Mouse (Mus musculus): ENCODE measurements around the gene Heatr1. TPM values are rescaled to one million over a fixed set of nuclear protein-coding genes. Genes with fewer than 3 reads are reported as not detected.

The Heatr1 gene
- total RNA-seq, 1 experiment, result 190 TPM

- Histone ChIP-seq H3K36me3 (ENCODE audit: control insufficient read depth, insufficient read depth, low read length, poor library complexity, severe bottlenecking) (no peaks in the 10 kb centered on the region), H3K9ac (ENCODE audit: insufficient read depth, low read depth, low read length, poor library complexity, severe bottlenecking) (no peak overlapping the region), H3K9me3 (ENCODE audit: control insufficient read depth, insufficient read depth, low read depth, low read length) (no peaks in the 10 kb centered on the region), H3K27ac (ENCODE audit: insufficient read depth, low read depth, low read length, poor library complexity, severe bottlenecking) (no peak overlapping the region), H3K4me1 (ENCODE audit: control insufficient read depth in 2 of 2, insufficient read depth in 2 of 2, low read length in 2 of 2, poor library complexity in 1 of 2) (peaks cover 0 to 3% of the 10 kb centered on the region in 2 experiments; a peak in 1 of 4 replicates), H3K4me3 (ENCODE audit: insufficient read depth in 1 of 2, low read depth in 1 of 2, low read length in 2 of 2, poor library complexity in 1 of 2, severe bottlenecking in 1 of 2) (no peak overlapping the region)
- in situ Hi-C loops (cut with MboI; ENCODE audit: low sequenced_read_pairs in 2 of 2, unreplicated experiment in 2 of 2), result loop anchor here in 1 of 2 experiments (25.0 kb wide), 1 partner anchor 213 kb away; no protein-coding TSS in a partner anchor
- peak; percentile 63 for DNase-seq (ENCODE audit: low read depth, low spot score)
- TF ChIP-seq CHD2 (IDR thresholded peaks at IDR 0.05; ENCODE audit: low read depth, low read length) (no peak), HCFC1 (IDR thresholded peaks at IDR 0.05; ENCODE audit: borderline replicate concordance, insufficient read depth, low read length) (no peak), ZNF384 (IDR thresholded peaks at IDR 0.05; ENCODE audit: low read depth, low read length) (no peak), ZC3H11A (IDR thresholded peaks at IDR 0.05; ENCODE audit: borderline replicate concordance, low read depth, low read length) (peak; percentile 88)
Measured at GRCm38 (mm10) chr13:12473724-12474378, 79.0 kb downstream of the Heatr1 start.

- Histone ChIP-seq H3K36me3 (ENCODE audit: control insufficient read depth, insufficient read depth, low read length, poor library complexity, severe bottlenecking) (no peaks in the 10 kb centered on the region), H3K4me3 (ENCODE audit: insufficient read depth in 1 of 2, low read depth in 1 of 2, low read length in 2 of 2, poor library complexity in 1 of 2, severe bottlenecking in 1 of 2) (no peak overlapping the region), H3K4me1 (ENCODE audit: control insufficient read depth in 2 of 2, insufficient read depth in 2 of 2, low read length in 2 of 2, poor library complexity in 1 of 2) (0 out of 4 replicates have a peak, but pooled peaks cover 0 to 5% of the 10 kb centered on the region in 2 experiments), H3K27ac (ENCODE audit: insufficient read depth, low read depth, low read length, poor library complexity, severe bottlenecking) (no peak overlapping the region), H3K9ac (ENCODE audit: insufficient read depth, low read depth, low read length, poor library complexity, severe bottlenecking) (no peak overlapping the region), H3K9me3 (ENCODE audit: control insufficient read depth, insufficient read depth, low read depth, low read length) (no peaks in the 10 kb centered on the region)
- TF ChIP-seq ZC3H11A (IDR thresholded peaks at IDR 0.05; ENCODE audit: borderline replicate concordance, low read depth, low read length) (no peak), MAFK (IDR thresholded peaks at IDR 0.05; ENCODE audit: insufficient read depth, low read depth, low read length) (no peak), ZNF384 (IDR thresholded peaks at IDR 0.05; ENCODE audit: low read depth, low read length) (no peak), CHD2 (IDR thresholded peaks at IDR 0.05; ENCODE audit: low read depth, low read length) (no peak), HCFC1 (IDR thresholded peaks at IDR 0.05; ENCODE audit: borderline replicate concordance, insufficient read depth, low read length) (no peak)
- in situ Hi-C loops (cut with MboI; ENCODE audit: low sequenced_read_pairs in 2 of 2, unreplicated experiment in 2 of 2), result no loop called here
- no peak for DNase-seq (ENCODE audit: low read depth, low spot score)
Measured at GRCm38 (mm10) chr13:12475239-12475638, 80.4 kb downstream of the Heatr1 start.

- Histone ChIP-seq H3K27ac (ENCODE audit: insufficient read depth, low read depth, low read length, poor library complexity, severe bottlenecking) (no peak overlapping the region), H3K36me3 (ENCODE audit: control insufficient read depth, insufficient read depth, low read length, poor library complexity, severe bottlenecking) (no peaks in the 10 kb centered on the region), H3K9ac (ENCODE audit: insufficient read depth, low read depth, low read length, poor library complexity, severe bottlenecking) (no peak overlapping the region), H3K4me1 (ENCODE audit: control insufficient read depth in 2 of 2, insufficient read depth in 2 of 2, low read length in 2 of 2, poor library complexity in 1 of 2) (0 out of 4 replicates have a peak, but pooled peaks cover 0 to 5% of the 10 kb centered on the region in 2 experiments), H3K4me3 (ENCODE audit: insufficient read depth in 1 of 2, low read depth in 1 of 2, low read length in 2 of 2, poor library complexity in 1 of 2, severe bottlenecking in 1 of 2) (no peak overlapping the region), H3K9me3 (ENCODE audit: control insufficient read depth, insufficient read depth, low read depth, low read length) (no peaks in the 10 kb centered on the region)
- in situ Hi-C loops (cut with MboI; ENCODE audit: low sequenced_read_pairs in 2 of 2, unreplicated experiment in 2 of 2), result no loop called here
- TF ChIP-seq ZC3H11A (IDR thresholded peaks at IDR 0.05; ENCODE audit: borderline replicate concordance, low read depth, low read length), result no peak
- TF ChIP-seq HCFC1 (IDR thresholded peaks at IDR 0.05; ENCODE audit: borderline replicate concordance, insufficient read depth, low read length), result no peak
- TF ChIP-seq ZNF384 (IDR thresholded peaks at IDR 0.05; ENCODE audit: low read depth, low read length), result no peak
- TF ChIP-seq MAFK (IDR thresholded peaks at IDR 0.05; ENCODE audit: insufficient read depth, low read depth, low read length), result no peak
- no peak for TF ChIP-seq CHD2 (IDR thresholded peaks at IDR 0.05; ENCODE audit: low read depth, low read length)
- DNase-seq (ENCODE audit: low read depth, low spot score), result no peak
Measured at GRCm38 (mm10) chr13:12476886-12477285, 82.1 kb downstream of the Heatr1 start.

GRCm38 (mm10) chr13:12478301-12478700, 83.5 kb downstream of the Heatr1 start:
- H3K4me3 ChIP-seq (ENCODE audit: insufficient read depth in 1 of 2, low read depth in 1 of 2, low read length in 2 of 2, poor library complexity in 1 of 2, severe bottlenecking in 1 of 2), result peak overlapping the region; percentile 18 to 59; a peak in 3 of 4 replicates
- no peak overlapping the region for H3K27ac ChIP-seq (ENCODE audit: insufficient read depth, low read depth, low read length, poor library complexity, severe bottlenecking)
- TF ChIP-seq HCFC1 (IDR thresholded peaks at IDR 0.05; ENCODE audit: borderline replicate concordance, insufficient read depth, low read length) (no peak), ZNF384 (IDR thresholded peaks at IDR 0.05; ENCODE audit: low read depth, low read length) (no peak), CHD2 (IDR thresholded peaks at IDR 0.05; ENCODE audit: low read depth, low read length) (no peak), MAFK (IDR thresholded peaks at IDR 0.05; ENCODE audit: insufficient read depth, low read depth, low read length) (0 out of 2 replicates have a peak, but pooled peaks have one; percentile 42), ZC3H11A (IDR thresholded peaks at IDR 0.05; ENCODE audit: borderline replicate concordance, low read depth, low read length) (no peak)
- DNase-seq (ENCODE audit: low read depth, low spot score), result no peak
- H3K9ac ChIP-seq (ENCODE audit: insufficient read depth, low read depth, low read length, poor library complexity, severe bottlenecking), result no peak overlapping the region
- 0 out of 4 replicates have a peak, but pooled peaks cover 0 to 5% of the 10 kb centered on the region in 2 experiments for H3K4me1 ChIP-seq (ENCODE audit: control insufficient read depth in 2 of 2, insufficient read depth in 2 of 2, low read length in 2 of 2, poor library complexity in 1 of 2)
- in situ Hi-C loops (cut with MboI; ENCODE audit: low sequenced_read_pairs in 2 of 2, unreplicated experiment in 2 of 2), result no loop called here
- no peaks in the 10 kb centered on the region for H3K36me3 ChIP-seq (ENCODE audit: control insufficient read depth, insufficient read depth, low read length, poor library complexity, severe bottlenecking)
- H3K9me3 ChIP-seq (ENCODE audit: control insufficient read depth, insufficient read depth, low read depth, low read length), result no peaks in the 10 kb centered on the region

Data from ES-E14 (cell line).